Mouse (Mus musculus) adrenal gland (tissue): ENCODE measurements around the gene Pias1.
"Not testable (repeated sequence)": the region's sequence is repeated elsewhere in the genome, so short reads cannot be mapped to it uniquely, and the experiment has no call there.

Experiments used
- intact Hi-C: fragments of 180-260 bp; cut with DNase I; formaldehyde crosslinking; loops from one replicate; pipeline ENCODE4 v1.15.1; 2025

Pias1 gene

GRCm38 (mm10) chr9:62945346-62945745, 42.4 kb downstream of the Pias1 start:
- intact Hi-C loops, result no loop called here

GRCm38 (mm10) chr9:62944063-62944462, 43.7 kb downstream of the Pias1 start:
- intact Hi-C loops, result no loop called here

- intact Hi-C loops, result no loop called here
Observed at GRCm38 (mm10) chr9:62940966-62941365, 46.8 kb downstream of the Pias1 start.

- intact Hi-C loops, result loop anchor here (5.0 kb wide), 1 partner anchor 36 kb away; no protein-coding TSS in a partner anchor
Observed at GRCm38 (mm10) chr9:62935854-62936253, 51.9 kb downstream of the Pias1 start.

GRCm38 (mm10) chr9:62934700-62935400, 52.9 kb downstream of the Pias1 start:
- intact Hi-C loops, result loop anchor here (5.0 kb wide), 1 partner anchor 37 kb away; no protein-coding TSS in a partner anchor

- intact Hi-C loops, result no loop called here
Observed at GRCm38 (mm10) chr9:62932575-62933339, 55.0 kb downstream of the Pias1 start.

GRCm38 (mm10) chr9:62924886-62925610, 62.7 kb downstream of the Pias1 start:
- intact Hi-C loops, result no loop called here

GRCm38 (mm10) chr9:62920877-62921276, 66.8 kb downstream of the Pias1 start:
- intact Hi-C loops, result no loop called here

GRCm38 (mm10) chr9:62917059-62917458, 70.7 kb downstream of the Pias1 start:
- intact Hi-C loops, result no loop called here

- intact Hi-C loops, result no loop called here
Observed at GRCm38 (mm10) chr9:62913390-62914069, 74.2 kb downstream of the Pias1 start.

GRCm38 (mm10) chr9:62905039-62905438, 82.7 kb downstream of the Pias1 start:
- intact Hi-C loops, result no loop called here

GRCm38 (mm10) chr9:62903841-62904240, 83.9 kb downstream of the Pias1 start:
- intact Hi-C loops, result no loop called here

- intact Hi-C loops, result no loop called here
Observed at GRCm38 (mm10) chr9:62901736-62902135, 86.0 kb downstream of the Pias1 start.

- intact Hi-C loops, result no loop called here
Observed at GRCm38 (mm10) chr9:62894486-62894885, 93.2 kb downstream of the Pias1 start.

- intact Hi-C loops, result no loop called here
Observed at GRCm38 (mm10) chr9:62881871-62882270, 105.9 kb downstream of the Pias1 start.

- intact Hi-C loops, result no loop called here
Observed at GRCm38 (mm10) chr9:62877825-62878224, 109.9 kb downstream of the Pias1 start.

- intact Hi-C loops, result no loop called here
Observed at GRCm38 (mm10) chr9:62876966-62877616, 110.6 kb downstream of the Pias1 start.

- intact Hi-C loops, result no loop called here
Observed at GRCm38 (mm10) chr9:62870728-62871127, 117.0 kb downstream of the Pias1 start.

GRCm38 (mm10) chr9:62869236-62869635, 118.5 kb downstream of the Pias1 start:
- intact Hi-C loops, result not testable (repeated sequence)

- intact Hi-C loops, result no loop called here
Observed at GRCm38 (mm10) chr9:62860866-62861265, 126.9 kb downstream of the Pias1 start.

- intact Hi-C loops, result not testable (repeated sequence)
Observed at GRCm38 (mm10) chr9:62860102-62860501, 127.6 kb downstream of the Pias1 start.
